Mouse (Mus musculus): Measurements from ENCODE around the gene Kdm7a.

Kdm7a gene

DNA sequence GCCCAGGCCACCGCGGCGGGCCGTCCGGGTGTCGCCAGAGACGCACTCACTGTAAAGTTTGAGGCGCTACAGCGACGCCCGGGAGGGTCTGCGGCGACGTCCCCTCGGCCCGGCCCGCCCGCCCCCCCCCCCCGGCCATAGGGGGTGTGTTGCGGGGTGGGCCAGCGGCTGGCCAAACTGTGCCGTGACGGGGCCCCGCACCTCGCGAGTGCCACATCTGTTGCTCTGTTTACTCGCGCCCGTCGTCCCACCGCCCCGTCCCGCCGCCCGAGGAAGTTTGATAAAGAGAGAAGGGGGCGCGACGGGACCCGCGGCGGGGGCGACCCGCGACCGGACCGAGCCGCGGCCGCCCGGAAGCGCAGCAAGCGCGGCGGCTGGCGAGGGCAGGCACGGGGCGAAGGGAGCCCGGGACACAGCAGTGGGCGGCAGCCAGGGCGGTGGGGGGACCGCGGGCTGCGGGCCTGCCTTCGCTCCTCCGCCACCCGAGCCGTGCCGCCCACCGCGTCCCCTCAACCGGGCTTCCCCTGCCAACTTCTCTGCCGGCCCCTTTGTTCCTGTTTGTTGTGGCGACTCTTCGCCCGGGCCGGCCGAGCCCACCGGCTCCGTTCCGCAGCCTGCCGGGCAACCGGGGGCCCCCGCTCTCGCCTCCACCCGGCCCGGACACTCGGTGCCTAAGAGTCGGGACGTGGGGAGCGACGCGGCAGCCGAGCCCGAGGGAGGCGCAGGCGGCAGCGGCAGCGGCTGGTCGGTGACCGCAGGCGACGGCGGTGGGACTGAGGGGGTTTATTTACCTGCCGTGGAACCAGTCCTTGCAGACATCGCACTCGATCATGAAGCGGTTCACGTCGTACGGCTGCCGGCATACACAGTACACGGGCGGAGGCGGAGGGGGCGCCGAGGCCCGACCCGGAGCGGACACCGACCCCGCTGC is 674 bp downstream of the Kdm7a start:
- DNase-seq (ENCODE audit: low read depth, low spot score) = peak; percentile 5

DNA sequence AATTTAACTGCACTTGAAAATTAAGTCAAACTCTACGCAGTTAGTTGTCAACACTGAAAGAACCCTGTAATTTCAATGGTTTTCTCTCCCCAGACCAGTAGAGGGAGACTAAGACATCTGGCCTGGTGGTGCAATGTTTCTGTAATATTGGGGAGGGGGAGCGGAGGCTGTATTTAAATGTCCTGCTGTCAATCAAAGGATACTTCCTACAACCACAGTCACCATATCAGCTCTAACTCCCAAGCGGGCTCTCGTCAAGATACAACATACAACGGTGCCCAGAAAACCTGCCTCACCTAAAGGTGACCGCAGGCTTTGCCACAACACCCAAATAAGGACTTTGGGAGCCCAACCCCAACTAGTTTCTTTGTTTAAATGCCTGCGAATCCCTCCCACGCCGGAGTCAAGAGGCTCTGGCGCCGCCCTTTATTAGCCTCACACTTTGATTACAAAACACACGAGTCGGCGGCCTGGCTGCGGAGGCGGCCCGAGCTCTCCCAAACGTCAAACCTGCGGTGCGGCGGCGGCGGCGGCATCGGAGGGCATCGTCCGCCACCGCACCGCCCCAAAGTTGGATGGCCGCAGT is 1.4 kb downstream of the Kdm7a start:
- DNase-seq (ENCODE audit: low read depth, low spot score) = peak; percentile 39

DNA sequence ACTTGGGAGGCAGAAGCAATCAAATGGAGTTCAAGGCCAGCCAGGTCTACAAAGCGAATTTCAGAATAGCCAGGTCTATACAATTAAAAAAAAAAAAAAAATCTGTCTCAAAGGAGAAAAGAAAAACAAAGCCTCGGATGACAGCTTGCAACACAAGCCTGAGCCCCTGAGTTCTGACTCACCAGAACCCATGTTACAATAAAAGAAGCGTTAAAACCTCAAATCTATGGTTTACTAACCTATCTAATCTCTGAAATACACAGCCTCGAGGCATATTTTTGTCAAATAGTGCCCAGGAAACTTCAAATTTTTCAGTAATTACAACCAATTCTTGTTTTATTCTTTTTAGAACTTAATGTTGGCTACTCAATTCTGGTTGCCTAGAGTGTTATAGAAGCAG is 2.1 kb downstream of the Kdm7a start:
- no peak for DNase-seq (ENCODE audit: low read depth, low spot score)

DNA sequence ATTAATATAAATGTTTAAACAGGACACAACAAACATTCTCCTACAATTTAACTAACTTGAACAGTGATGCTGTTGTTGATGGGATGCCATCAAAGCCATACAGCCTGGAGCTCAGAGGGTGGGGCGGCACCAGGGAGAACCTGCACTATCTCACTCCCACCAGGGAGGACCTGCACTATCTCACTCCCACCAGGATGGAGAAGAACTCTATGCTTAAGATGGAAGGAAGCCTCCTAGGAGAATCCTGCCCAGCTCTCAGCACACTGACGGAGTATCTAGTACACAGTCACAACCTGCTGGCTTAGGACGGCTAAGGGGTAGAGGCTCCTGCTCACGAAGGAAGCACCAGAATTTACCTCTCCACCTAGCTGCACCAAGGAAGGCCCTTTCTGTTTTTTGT is 3.4 kb downstream of the Kdm7a start:
- no peak for DNase-seq (ENCODE audit: low read depth, low spot score)

DNA sequence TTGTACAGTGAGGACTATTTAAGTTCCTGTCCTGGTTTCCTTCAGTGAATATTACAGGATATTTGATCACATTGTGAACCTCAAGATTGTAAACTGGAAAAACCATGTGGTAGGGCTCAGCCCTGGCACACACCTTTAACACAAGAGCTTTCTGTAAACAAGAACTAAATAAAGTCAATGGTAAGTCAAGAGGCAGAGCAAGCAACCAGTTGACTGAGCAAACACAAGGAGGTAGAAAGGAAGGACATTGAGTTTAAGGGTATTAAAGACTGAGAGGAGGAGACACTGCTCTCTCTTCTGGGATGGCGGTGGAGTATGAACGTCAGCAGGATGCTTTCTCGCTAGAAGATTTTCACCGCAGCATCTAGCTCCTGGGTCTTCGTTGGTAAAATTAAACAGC is 13.6 kb downstream of the Kdm7a start:
- DNase-seq (ENCODE audit: low read depth, low spot score) = no peak

DNA sequence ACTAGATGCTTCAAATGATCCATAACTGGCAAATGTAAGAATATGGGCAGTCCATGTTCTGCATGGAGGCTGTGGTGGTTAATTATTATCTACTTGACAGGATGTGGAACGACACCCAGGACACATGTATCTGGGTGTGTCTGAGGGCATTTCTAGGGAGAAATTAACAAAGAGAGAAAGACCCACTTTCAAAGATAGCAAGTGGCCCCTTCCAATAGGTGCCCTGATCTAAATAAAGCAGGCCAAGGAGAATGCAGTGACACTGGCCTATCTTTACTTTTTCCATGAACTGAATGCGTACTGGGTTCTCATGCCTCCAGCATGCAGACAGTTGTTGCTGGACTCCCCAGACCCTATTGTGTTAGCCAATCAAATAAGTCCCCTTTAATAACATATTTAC is 15.1 kb downstream of the Kdm7a start:
- no peak for DNase-seq (ENCODE audit: low read depth, low spot score)

DNA sequence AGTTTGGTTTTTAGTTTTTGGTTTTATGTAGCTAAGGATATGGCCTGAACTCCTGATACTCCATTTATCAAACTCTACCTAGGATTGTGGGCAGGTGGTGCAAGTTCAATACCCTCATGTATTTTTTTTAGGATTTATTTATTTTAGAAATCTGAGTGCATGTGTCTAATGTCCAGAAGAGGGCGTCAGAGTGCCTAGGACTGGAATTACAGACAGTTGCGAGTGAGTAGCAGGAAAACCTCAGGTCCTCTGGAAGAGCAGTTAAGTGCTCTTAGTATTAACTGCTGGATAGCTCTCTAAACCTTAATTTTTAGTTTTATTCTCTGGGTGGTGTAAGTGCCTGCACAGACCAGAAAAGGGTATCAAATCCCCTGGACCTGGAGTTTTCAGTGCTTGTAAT is 19.4 kb downstream of the Kdm7a start:
- DNase-seq (ENCODE audit: low read depth, low spot score) = peak; percentile 42

DNA sequence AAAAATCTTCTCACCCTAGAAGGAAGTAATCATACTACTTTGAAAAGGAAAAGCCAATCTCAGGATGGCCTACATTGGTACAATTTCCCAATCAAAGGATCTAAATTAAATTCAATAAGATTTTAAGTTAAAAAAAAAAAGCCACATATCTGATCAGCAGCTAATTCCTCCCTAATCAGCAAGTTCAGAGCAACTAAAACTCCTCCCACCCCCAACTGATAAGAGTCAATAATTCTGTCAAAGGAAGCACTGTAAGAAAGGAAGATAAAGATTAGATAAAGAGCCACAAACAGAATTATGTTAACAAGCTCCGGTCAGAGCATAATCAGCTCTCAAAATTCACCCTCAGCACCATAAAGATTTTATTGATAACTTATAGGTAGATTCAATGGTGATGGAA is 37.5 kb downstream of the Kdm7a start:
- no peak for DNase-seq (ENCODE audit: low read depth, low spot score)

DNA sequence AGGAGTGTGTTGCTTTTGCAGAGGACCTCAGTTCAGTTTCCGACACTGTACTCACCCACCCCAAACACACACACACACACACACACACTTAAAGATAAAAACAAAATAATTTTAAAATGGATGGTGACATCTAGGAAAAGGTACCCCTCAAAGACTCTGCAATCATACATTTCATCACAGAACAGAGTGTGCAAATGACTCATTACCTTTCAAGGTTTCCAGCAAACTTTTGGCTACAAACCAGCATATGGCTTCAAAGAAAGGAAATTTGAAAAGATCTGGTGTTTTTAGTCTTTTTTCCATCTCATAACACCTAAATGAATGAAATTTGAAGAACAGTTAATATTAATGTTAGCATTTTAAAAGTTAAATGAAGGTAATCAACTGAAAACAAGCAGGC is 41.7 kb downstream of the Kdm7a start:
- DNase-seq (ENCODE audit: low read depth, low spot score) = no peak

DNA sequence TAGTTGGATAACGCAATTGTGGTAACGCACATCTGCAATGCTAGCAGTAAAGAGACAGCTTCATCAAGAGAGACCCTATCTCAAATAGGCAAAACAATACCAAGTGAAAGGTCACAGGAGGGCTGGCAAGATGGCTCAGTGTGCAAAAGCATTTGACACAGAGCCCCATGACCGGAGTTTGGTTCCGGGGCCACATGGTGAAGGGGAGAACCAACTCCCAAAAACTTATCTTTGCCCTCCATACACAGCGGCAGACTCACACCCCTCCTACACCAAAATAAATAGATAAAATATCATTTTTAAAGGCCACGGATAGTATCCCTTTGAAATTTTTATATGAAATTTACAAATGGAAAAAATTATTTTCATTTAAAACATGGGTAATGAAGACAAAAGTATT is 44.6 kb downstream of the Kdm7a start:
- DNase-seq (ENCODE audit: low read depth, low spot score) = no peak

DNA sequence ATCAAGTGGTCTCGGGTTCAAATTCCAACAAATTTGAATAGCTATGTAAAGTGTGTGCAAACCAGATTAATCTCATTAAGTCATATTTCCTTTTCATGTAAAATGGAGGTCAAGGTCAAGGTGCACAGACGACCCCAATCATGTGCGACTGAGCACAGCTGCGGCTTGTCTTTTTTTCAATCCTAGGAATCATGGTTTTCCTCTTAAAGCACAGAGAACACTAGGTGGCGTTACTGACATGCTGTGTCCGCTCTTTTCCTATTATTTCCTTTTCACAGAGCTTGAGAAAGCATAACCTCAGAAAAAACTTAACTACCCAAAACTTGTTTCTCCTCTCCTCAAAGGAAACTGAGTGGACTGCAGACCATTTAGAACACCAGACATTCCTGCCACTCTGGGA is 60.5 kb downstream of the Kdm7a start:
- no peak for DNase-seq (ENCODE audit: low read depth, low spot score)

DNA sequence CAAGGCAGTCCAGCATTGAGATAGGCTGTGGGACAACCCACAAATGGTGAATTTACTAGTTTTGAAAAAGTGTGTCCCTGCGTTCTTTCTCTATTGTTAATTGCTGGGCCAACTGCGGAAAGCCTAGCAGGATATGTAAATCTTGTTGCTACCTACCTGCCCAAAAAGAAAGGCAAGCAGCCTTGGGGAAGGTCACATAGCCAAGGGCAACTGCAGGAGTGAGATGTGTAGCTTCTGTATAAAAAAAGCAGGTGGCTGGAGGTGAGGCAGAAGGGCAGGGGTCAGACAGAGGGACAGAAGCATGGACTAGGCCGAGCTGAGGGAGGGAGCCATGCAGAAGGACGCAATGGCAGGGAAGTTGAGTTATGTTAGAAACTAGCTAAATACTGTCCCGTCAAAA is 74.0 kb downstream of the Kdm7a start:
- no peak for DNase-seq (ENCODE audit: low read depth, low spot score)

DNA sequence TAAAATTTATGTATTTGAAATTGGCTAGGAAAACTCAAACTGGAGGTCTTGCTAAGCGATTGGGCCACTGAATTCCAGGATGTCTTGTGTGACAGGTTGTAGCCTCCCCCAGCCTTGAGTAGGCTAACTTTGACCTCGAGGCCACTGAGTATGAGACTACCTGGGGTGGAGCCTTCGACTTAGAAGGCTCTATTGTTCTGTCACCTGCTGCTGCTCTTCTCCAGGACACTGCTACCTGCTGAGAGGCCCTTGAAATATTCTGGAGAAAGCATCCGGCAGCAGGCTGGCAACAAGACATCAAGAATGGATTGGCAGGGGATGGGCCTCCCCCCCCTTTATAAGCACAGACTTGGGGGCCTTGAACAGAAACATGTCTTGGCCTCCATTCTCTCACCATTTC is 75.1 kb downstream of the Kdm7a start:
- DNase-seq (ENCODE audit: low read depth, low spot score) = no peak

DNA sequence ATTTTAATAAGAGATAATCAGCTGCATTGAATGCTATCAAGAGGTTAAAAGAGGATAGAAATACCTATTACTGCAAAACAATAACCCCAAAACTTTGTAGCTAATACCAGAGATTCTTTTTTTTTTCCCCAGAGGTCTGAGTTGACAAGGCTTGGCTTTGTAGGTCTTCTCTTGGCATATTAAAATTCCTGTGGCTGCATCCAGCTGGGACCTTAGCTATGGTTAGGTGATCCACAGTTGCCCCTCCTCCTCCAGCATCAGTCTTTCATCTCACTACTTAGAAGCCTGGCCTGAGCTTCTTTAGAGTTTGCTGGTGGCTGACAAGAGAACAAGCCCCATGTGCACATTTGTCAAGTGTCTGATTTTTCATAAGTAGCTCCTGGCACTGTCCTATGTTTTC is 81.9 kb downstream of the Kdm7a start:
- no peak for DNase-seq (ENCODE audit: low read depth, low spot score)

DNA sequence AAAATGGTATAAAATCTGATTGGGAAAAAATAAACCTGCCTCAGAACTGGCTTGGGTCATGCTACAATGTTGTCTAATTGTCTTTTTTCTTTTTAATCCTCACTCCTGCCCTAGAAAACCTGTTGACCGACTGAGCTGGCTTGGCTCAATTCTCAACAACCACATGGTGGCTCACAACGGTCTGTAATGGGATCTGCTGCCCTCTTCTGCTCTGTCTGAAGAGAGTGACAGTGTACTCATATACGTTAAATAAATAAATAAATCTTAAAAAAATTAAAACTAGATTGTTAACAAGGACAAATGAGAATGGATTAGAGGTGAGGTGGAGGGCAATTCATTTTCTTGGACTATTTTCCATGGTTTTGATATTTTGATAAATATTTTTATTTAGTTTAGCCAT is 85.9 kb downstream of the Kdm7a start:
- no peak for DNase-seq (ENCODE audit: low read depth, low spot score)

DNA sequence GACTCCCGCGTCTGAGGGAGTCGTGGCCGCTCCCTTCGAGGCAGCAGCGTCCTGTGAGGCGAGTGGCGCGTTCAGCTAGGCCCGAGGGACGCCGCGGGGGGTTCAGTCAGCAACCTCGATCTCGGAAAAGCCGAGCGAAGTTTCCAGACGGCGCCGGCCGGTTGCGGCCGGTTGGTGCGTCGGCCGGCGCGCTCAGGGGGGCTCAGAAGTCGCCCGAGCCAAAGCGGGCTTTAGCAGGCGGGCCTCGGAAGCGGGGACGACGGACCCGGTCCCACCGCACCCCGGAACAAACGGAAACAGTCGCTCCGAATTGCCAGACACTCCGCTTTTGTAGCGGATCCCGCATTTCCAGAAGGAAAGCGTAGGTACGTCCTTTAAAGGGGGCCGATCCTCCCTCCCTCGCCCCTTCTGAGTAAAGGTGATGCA is 88.1 kb downstream of the Kdm7a start:
- DNase-seq (ENCODE audit: low read depth, low spot score) = peak; percentile 28

DNA sequence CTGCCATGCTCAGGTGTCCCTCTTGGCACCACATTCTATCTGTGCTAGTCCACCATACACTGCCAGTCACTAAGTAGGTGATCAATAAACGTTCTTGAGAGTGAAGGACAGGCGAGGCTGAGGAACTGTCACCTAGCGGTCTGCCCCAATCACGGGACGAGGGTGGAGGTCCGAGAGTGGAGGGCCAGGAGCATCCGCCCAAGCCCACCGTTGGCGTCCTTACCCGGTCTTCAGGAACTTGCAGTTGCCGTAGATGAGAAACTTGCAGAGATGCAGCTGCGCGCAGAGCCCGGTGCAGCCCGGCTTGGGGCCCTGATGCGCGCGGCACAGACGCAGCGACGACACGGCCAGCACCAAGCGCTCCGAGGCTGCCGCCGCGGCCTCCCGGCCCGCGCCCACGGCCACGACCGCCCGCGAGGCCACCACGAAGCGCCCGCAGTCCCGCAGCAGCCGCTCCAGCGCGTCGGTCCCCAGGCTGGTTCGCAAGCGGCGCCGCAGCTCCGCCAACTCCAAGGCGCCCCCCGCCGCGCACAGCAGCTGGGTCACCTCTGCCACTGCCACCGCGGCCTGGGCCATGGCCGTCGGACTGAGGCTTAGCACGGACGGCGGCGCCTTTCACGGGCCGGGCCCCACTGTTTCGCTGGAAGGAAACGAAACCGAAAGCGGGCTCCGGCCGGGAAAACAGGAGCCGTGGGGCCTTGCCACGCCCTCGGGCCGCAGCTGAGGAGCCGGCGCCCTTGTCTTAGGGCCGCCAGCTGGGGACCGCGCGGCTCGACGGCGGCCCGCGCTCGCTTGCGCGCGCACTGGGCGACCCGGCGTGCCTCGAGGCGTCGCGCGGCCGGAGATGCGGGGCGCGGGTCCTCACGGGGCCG is 88.8 kb downstream of the Kdm7a start, which contains the start of gene Parp12:
TSS of gene Parp12 (minus strand) at position 766 of the 872 bp plus-strand sequence.
- DNase-seq (ENCODE audit: low read depth, low spot score) = peak; percentile 50

DNA sequence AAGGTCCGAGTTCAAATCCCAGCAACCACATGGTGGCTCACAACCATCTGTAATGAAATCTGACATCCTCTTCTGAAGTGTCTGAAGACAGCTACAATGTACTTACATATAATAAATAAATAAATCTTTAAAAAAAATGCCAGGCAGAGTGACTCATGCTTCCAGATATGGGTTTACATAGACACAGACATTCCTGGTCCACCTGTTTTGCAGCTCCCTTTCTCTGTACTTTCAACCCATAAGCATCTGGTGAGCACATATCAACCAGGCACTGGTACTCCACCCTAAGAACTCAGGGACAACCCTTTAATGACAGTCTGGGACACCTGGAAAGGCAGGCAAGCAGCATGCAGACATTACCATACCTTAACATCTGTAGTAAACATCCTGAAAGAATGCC is 91.2 kb downstream of the Kdm7a start:
- no peak for DNase-seq (ENCODE audit: low read depth, low spot score)

DNA sequence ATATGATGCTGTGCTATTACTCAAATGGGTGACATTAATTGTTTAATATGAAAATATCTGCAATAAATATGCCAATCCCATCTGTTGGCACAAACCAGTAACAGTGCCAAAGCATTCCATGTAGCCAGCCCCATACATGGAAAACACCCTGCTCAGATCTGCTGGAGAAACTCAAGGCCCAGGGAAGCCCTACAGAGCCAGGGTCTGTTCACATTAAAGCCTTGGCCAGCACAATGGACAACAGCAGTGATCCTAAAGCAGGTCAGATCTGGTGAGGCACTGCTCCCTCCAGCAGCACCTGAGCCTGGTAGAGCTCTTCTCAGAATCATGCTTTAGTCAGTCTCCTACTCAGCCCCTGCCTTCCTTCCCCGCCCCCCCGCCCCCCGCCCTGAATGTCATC is 93.4 kb downstream of the Kdm7a start:
- DNase-seq (ENCODE audit: low read depth, low spot score) = no peak

DNA sequence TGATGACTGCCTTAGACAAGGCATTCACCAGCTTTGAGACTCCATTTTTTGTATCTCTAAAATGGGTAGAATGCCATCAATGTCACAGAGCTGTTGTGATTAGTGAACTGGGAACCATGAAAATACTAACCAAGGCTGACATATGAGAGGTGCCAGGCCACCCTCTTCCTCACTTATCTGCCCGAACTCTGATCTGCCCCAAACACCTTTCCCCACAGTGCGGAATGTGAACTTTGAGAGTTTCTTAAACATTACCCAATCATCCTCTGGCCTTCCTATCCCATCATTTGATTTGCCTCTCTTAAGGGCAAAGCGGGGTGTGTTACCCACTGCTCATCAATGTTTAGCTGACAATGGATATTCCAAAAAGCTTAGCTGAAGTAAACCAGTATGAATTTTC is 93.9 kb downstream of the Kdm7a start:
- DNase-seq (ENCODE audit: low read depth, low spot score) = no peak

DNA sequence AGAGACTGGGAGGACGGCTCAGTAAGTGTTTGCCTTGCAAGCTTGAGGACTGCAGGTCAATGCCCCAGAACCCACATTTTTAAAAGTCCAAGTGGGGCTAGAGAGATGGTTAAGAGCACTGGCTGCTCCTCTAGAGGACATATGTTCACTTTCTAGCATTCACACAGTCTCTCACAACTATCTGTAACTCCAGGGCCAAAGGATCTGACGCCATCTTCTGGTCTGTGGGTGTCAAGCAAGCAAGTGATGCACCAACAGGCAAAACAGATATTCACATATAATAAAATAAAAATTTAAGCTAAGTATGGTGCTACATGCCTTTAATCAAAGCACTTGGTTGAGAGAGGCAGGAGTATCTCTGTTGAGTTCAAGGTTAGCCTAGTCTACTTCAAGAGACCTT is 99.8 kb downstream of the Kdm7a start:
- DNase-seq (ENCODE audit: low read depth, low spot score) = no peak

DNA sequence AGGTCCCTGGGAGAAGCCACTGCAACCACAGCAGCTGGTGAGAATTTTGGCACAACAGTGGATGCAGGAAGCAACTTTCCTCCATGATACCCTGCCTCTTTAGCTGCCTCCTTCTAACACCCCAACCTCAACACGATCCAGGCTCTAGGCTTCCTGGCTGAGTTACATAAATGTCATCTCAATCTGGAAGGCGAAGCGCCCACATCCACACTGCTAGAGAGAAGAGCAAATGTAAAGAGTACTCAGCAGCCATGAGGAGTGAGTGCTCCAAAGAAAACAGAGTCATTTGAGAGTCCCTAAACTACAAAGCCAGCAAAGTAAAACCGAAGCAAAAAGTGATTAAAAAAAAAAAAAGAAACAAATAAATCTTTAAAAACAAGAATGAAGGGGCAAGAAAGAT is 102.0 kb downstream of the Kdm7a start:
- no peak for DNase-seq (ENCODE audit: low read depth, low spot score)
